Mouse (Mus musculus): ENCODE results near the gene Abhd6. TPM values are rescaled to one million over a fixed set of nuclear protein-coding genes. Genes with fewer than 3 reads are reported as not detected.

Abhd6 gene
- 4.3 TPM for polyA plus RNA-seq (2015; fragmentation: Illumina TruSeq; extraction: RNeasy Lipid Tissue Mini Kit (QIAGEN cat#74804); ENCODE audit: insufficient read depth, low read depth, low replicate concordance)

DNA sequence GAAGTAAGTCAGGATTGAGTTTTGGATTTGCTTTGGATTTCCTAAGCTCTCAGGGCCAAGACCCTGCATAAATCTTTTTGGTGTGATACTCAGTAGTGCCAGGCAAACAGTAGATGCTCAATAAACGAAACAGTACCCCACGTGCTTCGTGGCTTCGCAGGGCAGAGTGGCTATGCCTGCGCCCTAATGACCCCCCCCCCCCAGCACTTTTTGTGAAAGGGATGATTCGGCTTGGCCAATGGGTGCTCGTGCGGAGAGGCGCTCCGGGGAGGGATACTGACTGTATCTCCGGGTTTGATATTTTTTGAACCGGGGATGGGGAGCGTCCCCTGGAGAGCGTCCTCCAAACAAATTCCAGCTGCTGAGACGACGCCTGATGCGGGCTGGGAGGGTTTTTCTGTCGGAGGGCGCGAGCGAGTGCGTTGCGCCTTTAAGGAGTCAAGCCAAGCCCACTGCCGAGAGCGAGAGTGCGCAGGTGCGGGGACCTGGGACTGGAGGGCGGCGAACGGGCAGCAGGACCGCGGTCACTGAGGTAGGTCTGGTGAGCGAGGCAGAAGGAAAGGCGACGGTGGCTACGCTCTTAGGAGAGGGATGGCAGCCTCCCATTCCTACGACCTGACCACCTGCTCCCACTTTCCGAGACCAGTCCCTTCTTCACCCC is at the start of gene Abhd6:
TSS of gene Abhd6 (plus strand) at position 471 of the 661 bp plus-strand sequence.

DNA sequence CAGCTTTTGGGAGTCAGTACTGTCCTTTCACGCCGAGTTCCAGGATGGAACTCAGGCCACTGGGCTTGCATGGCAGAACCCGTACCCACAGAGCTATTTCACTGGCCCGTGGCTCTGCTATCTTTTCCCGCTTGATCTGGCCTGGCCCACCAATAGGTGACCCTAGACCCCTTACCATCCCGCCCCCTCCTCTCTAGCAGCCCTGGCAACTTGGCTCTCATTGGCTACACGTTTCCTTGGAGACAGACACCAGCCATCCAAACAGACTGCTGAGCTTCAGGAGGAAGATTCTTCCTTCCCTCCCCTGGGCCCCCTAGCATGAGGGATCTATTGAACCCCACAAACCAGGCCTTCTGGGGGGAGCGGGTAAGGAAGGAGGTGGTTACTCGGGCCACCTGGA is 45.7 kb upstream of the Abhd6 start, which contains the start of gene Gm45521:
TSS of gene Gm45521 (plus strand) at position 240 of the 400 bp plus-strand sequence.

DNA sequence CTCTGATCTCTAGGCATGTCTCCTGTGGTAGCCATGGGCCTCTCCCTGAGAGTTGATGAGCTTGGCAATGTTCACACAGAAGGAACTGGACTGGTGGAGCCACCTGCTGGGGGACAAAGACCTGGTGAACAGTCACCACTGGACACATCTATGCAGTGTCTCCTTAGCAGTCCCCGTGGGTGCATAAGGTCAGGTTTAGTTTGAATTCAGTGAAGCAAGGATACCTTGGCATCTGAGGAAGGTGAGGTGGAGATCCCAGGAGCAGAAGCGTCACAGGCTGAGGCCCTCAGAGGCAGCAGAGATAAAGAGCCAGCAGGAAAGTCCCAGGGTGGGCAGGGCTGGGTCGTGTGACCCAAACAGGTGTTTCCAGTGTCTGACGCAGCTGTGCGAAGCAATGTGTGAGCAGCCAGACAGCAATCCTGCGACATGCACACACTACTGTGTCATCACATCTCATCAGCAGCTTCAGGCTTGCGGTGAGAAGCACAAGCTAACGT is 8.4 kb upstream of the Abhd6 start, which contains the start of gene Dnase1l3:
TSS of gene Dnase1l3 (minus strand) at position 303 of the 497 bp plus-strand sequence.

DNA sequence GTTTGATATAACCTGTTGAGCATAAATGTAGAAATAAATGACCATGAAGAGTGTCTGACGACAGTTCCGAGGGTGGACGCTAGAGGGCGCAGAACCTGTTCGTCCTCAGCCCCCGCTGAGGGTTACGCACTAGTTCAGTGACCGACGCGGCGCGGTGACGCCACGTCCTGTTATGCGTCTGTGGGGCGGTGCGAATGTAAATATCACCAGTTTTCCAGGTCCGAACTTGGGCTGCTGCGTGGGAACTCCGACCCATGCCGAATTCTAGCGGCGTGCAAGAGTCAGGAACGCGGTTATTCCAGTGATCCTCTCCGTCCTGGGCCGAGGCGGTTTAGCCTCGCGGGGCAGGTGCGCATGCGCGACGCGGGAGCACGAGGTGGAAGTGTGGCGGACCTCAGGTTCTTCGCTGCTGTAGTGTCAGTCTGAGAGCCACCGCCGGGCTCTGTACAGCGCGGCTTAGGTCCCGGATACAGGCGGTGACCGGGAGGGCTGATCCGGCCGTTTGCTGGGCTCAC is 77.5 kb downstream of the Abhd6 start, which contains the start of gene Rpp14:
TSS of gene Rpp14 (plus strand) at position 203 of the 515 bp plus-strand sequence.

DNA sequence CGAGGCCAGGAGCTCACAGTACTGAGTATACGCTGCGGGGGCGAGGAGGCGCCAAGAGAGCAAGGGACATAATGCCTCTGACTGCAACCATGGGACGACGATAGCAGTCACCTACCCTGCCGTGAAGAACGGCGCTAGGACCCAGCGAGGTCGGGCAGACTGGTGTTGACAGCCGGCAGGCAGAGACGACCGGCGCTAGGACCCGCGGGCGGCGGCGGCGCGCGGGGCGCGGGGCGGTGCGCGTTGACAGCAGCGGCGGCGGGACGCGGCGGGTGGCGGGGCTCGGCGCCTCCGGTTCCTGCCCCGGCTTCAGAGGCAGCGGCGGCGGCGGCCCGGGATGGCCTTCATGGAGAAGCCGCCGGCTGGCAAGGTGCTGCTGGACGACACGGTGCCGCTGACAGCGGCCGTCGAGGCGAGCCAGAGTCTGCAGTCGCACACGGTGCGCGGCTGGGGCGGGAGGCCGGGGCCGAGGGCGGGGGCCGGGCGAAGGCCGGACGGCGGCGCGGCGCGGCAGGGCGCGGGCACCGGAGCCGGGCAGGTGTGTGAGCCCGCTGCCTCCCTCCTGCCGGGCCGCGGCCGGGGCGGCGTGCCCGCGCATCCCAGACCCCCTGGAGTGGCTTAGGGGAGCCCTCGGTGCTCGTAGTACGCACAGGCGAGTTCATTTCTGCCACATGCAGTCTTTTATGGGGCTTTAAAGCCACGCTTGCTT is 95.4 kb downstream of the Abhd6 start, which contains the start of gene Pxk:
TSS of gene Pxk (plus strand) at position 234 of the 709 bp plus-strand sequence.

Other genes starting within 250 kb of the Abhd6 start
- not detected for gene Gm26661, start 211.3 kb upstream of the Abhd6 start, polyA plus RNA-seq (2015; fragmentation: Illumina TruSeq; extraction: RNeasy Lipid Tissue Mini Kit (QIAGEN cat#74804); ENCODE audit: insufficient read depth, low read depth, low replicate concordance)
- 10.8 TPM for gene Flnb, start 184.9 kb upstream of the Abhd6 start, polyA plus RNA-seq (2015; fragmentation: Illumina TruSeq; extraction: RNeasy Lipid Tissue Mini Kit (QIAGEN cat#74804); ENCODE audit: insufficient read depth, low read depth, low replicate concordance)
- not detected for gene Gm45521, start 45.6 kb upstream of the Abhd6 start, polyA plus RNA-seq (2015; fragmentation: Illumina TruSeq; extraction: RNeasy Lipid Tissue Mini Kit (QIAGEN cat#74804); ENCODE audit: insufficient read depth, low read depth, low replicate concordance)
- gene Dnase1l3, start 8.3 kb upstream of the Abhd6 start, polyA plus RNA-seq (2015; fragmentation: Illumina TruSeq; extraction: RNeasy Lipid Tissue Mini Kit (QIAGEN cat#74804); ENCODE audit: insufficient read depth, low read depth, low replicate concordance), result 0.17 TPM
- 4.2 TPM for gene Rpp14, start 77.5 kb downstream of the Abhd6 start, polyA plus RNA-seq (2015; fragmentation: Illumina TruSeq; extraction: RNeasy Lipid Tissue Mini Kit (QIAGEN cat#74804); ENCODE audit: insufficient read depth, low read depth, low replicate concordance)
- 8.1 TPM for gene Pxk, start 95.3 kb downstream of the Abhd6 start, polyA plus RNA-seq (2015; fragmentation: Illumina TruSeq; extraction: RNeasy Lipid Tissue Mini Kit (QIAGEN cat#74804); ENCODE audit: insufficient read depth, low read depth, low replicate concordance)
- gene Pdhb, start 170.1 kb downstream of the Abhd6 start, polyA plus RNA-seq (2015; fragmentation: Illumina TruSeq; extraction: RNeasy Lipid Tissue Mini Kit (QIAGEN cat#74804); ENCODE audit: insufficient read depth, low read depth, low replicate concordance), result 35.8 TPM
- gene Kctd6, start 211.2 kb downstream of the Abhd6 start, polyA plus RNA-seq (2015; fragmentation: Illumina TruSeq; extraction: RNeasy Lipid Tissue Mini Kit (QIAGEN cat#74804); ENCODE audit: insufficient read depth, low read depth, low replicate concordance), result 7.1 TPM